Mouse (Mus musculus) MEL (cell line): Measurements from ENCODE around the gene Srsf7. TPM values are rescaled to one million over a fixed set of nuclear protein-coding genes. Genes with fewer than 3 reads are reported as not detected.

Experiments
- DNase-seq: peaks from one replicate; pipeline ENCODE4 v3.0.0; 2011; ENCODE audit warnings: low read depth, low spot score
- H3K27ac ChIP-seq: 2 replicates; pipeline ENCODE4 v1.5.1; 2012; ENCODE audit warnings: low read depth, mild to moderate bottlenecking, control low read depth, low read length, moderate library complexity; ENCODE audit not compliant: control insufficient read depth
- H3K27me3 ChIP-seq, 2 experiments: fragments of 150-350 bp in 1 of 2; sonication (generic) in 1 of 2; 2 replicates each; pipeline ENCODE4 v1.6.1; 2012; ENCODE audit warnings: low read length in 2 of 2, mild to moderate bottlenecking in 2 of 2, improper control_type of control experiment in 1 of 2, moderate library complexity in 1 of 2; ENCODE audit not compliant: insufficient read depth in 2 of 2, control insufficient read depth in 1 of 2
- H3K36me3 ChIP-seq, 2 experiments: 2 replicates each; pipeline ENCODE4 v1.6.1; 2012 to 2014; ENCODE audit warnings: low read length in 2 of 2, improper control_type of control experiment in 1 of 2, inconsistent platforms in 1 of 2, mild to moderate bottlenecking in 1 of 2; ENCODE audit not compliant: insufficient read depth in 2 of 2, control insufficient read depth in 1 of 2
- H3K4me1 ChIP-seq, 2 experiments: fragments of 150-350 bp in 1 of 2; sonication (generic) in 1 of 2; 2 replicates each; pipeline ENCODE4 v1.6.1; 2012; ENCODE audit warnings: low read length in 2 of 2, improper control_type of control experiment in 1 of 2, mild to moderate bottlenecking in 1 of 2; ENCODE audit not compliant: insufficient read depth in 2 of 2, control insufficient read depth in 1 of 2
- H3K4me3 ChIP-seq, 2 experiments: fragments of 150-350 bp in 1 of 2; sonication (generic) in 1 of 2; 2 replicates each; pipeline ENCODE4 v1.5.1; 2012; ENCODE audit warnings: low read depth in 2 of 2, low read length in 2 of 2, mild to moderate bottlenecking in 2 of 2, moderate library complexity in 2 of 2, control low read depth in 1 of 2, improper control_type of control experiment in 1 of 2; ENCODE audit not compliant: control insufficient read depth in 1 of 2, insufficient read depth in 1 of 2
- H3K79me2 ChIP-seq: 2 replicates; pipeline ENCODE4 v1.6.1; 2012; ENCODE audit warnings: mild to moderate bottlenecking, low read length, moderate library complexity; ENCODE audit not compliant: control insufficient read depth, poor library complexity, insufficient read depth
- H3K9ac ChIP-seq: 2 replicates; pipeline ENCODE4 v1.6.1; 2012; ENCODE audit warnings: low read depth, mild to moderate bottlenecking, control low read depth, low read length, moderate library complexity; ENCODE audit not compliant: control insufficient read depth, poor library complexity, severe bottlenecking
- H3K9me3 ChIP-seq: fragments of 150-350 bp; sonication (generic); replicated peaks from 2 replicates; pipeline ENCODE4 v1.6.1; 2012; ENCODE audit warnings: mild to moderate bottlenecking, low read length, improper control_type of control experiment, moderate library complexity; ENCODE audit not compliant: insufficient read depth
- BHLHE40 ChIP-seq: IDR thresholded peaks from 2 replicates; pipeline ENCODE4 v1.6.1; 2012; ENCODE audit warnings: low read depth, mild to moderate bottlenecking, inconsistent platforms, low read length, improper control_type of control experiment, borderline replicate concordance
- CHD2 ChIP-seq: IDR thresholded peaks from 2 replicates; pipeline ENCODE4 v1.6.1; 2011; ENCODE audit warnings: low read length, improper control_type of control experiment
- CTCF ChIP-seq, 3 experiments: IDR thresholded peaks in 2 of 3; conservative IDR thresholded peaks in 1 of 3; 2 replicates each; pipeline ENCODE4 v1.5.1; 2011 to 2012; ENCODE audit warnings: low read length in 3 of 3, low read depth in 2 of 3, mild to moderate bottlenecking in 2 of 3, improper control_type of control experiment in 1 of 3, inconsistent platforms in 1 of 3, mixed read lengths in 1 of 3, moderate library complexity in 1 of 3; ENCODE audit not compliant: control insufficient read depth in 1 of 3, insufficient read depth in 1 of 3, poor library complexity in 1 of 3, severe bottlenecking in 1 of 3
- ELF1 ChIP-seq: IDR thresholded peaks from 2 replicates; pipeline ENCODE4 v1.6.1; 2014; ENCODE audit warnings: low read depth, mild to moderate bottlenecking, inconsistent platforms, low read length, improper control_type of control experiment, moderate library complexity
- GABPA ChIP-seq: IDR thresholded peaks from 2 replicates; pipeline ENCODE4 v1.6.1; 2012; ENCODE audit warnings: low read depth, mild to moderate bottlenecking, inconsistent platforms, low read length, improper control_type of control experiment, moderate library complexity
- GATA1 ChIP-seq: IDR thresholded peaks from 2 replicates; pipeline ENCODE4 v1.6.1; 2011; ENCODE audit warnings: low read depth, low read length, improper control_type of control experiment
- HCFC1 ChIP-seq: IDR thresholded peaks from 2 replicates; pipeline ENCODE4 v1.6.1; 2012; ENCODE audit warnings: low read depth, mild to moderate bottlenecking, inconsistent platforms, low read length, improper control_type of control experiment, moderate library complexity
- JUND ChIP-seq: IDR thresholded peaks from 2 replicates; pipeline ENCODE4 v1.6.1; 2011; ENCODE audit warnings: low read depth, mild to moderate bottlenecking, improper control_type of control experiment, low read length
- MAFK ChIP-seq: IDR thresholded peaks from 2 replicates; pipeline ENCODE4 v1.6.1; 2011; ENCODE audit warnings: low read depth, mild to moderate bottlenecking, low read length, improper control_type of control experiment, borderline replicate concordance
- MAX ChIP-seq: IDR thresholded peaks from 2 replicates; pipeline ENCODE4 v1.6.1; 2011; ENCODE audit warnings: low read length, improper control_type of control experiment
- POLR2A ChIP-seq, 2 experiments: IDR thresholded peaks; 2 replicates each; pipeline ENCODE4 v1.6.1; 2011 to 2012; ENCODE audit warnings: low read length in 2 of 2, mild to moderate bottlenecking in 2 of 2, control low read depth in 1 of 2, improper control_type of control experiment in 1 of 2, low read depth in 1 of 2, moderate library complexity in 1 of 2; ENCODE audit not compliant: control insufficient read depth in 1 of 2, insufficient read depth in 1 of 2, poor library complexity in 1 of 2
- POLR2AphosphoS2 ChIP-seq: IDR thresholded peaks from 2 replicates; pipeline ENCODE4 v1.6.1; 2011; ENCODE audit warnings: low read length, improper control_type of control experiment
- POLR2AphosphoS5 ChIP-seq: IDR thresholded peaks from 2 replicates; pipeline ENCODE4 v1.6.1; 2012; ENCODE audit warnings: low read depth, borderline replicate concordance, mild to moderate bottlenecking, inconsistent platforms, low read length, moderate library complexity, mixed read lengths
- RCOR1 ChIP-seq: IDR thresholded peaks from 2 replicates; pipeline ENCODE4 v1.6.1; 2012; ENCODE audit warnings: low read depth, mild to moderate bottlenecking, inconsistent platforms, low read length, improper control_type of control experiment
- SIN3A ChIP-seq: IDR thresholded peaks from 2 replicates; pipeline ENCODE4 v1.6.1; 2012; ENCODE audit warnings: low read length, improper control_type of control experiment, inconsistent platforms
- TAL1 ChIP-seq: IDR thresholded peaks from 2 replicates; pipeline ENCODE4 v1.6.1; 2012; ENCODE audit warnings: mild to moderate bottlenecking, inconsistent platforms, low read length, moderate library complexity, mixed read lengths
- TBP ChIP-seq: IDR thresholded peaks from 2 replicates; pipeline ENCODE4 v1.8.0; 2011; ENCODE audit warnings: low read depth, low read length, improper control_type of control experiment
- TCF12 ChIP-seq: IDR thresholded peaks from 2 replicates; pipeline ENCODE4 v1.6.1; 2014; ENCODE audit warnings: low read depth, mild to moderate bottlenecking, inconsistent platforms, low read length, improper control_type of control experiment, moderate library complexity
- USF1 ChIP-seq: IDR thresholded peaks from 2 replicates; pipeline ENCODE4 v1.6.1; 2014; ENCODE audit warnings: low read depth, mild to moderate bottlenecking, inconsistent platforms, low read length, improper control_type of control experiment, moderate library complexity
- USF2 ChIP-seq, 2 experiments: IDR thresholded peaks; 2 replicates each; pipeline ENCODE4 v1.6.1; 2011 to 2012; ENCODE audit warnings: improper control_type of control experiment in 2 of 2, low read length in 2 of 2, borderline replicate concordance in 1 of 2, inconsistent platforms in 1 of 2, low read depth in 1 of 2, mild to moderate bottlenecking in 1 of 2; ENCODE audit not compliant: insufficient read depth in 1 of 2
- ZNF384 ChIP-seq: IDR thresholded peaks from 2 replicates; pipeline ENCODE4 v1.6.1; 2012; ENCODE audit warnings: low read depth, mild to moderate bottlenecking, inconsistent platforms, low read length, improper control_type of control experiment
- polyA plus RNA-seq, 2 experiments: library from polyadenylated mRNA; stranded (reverse) in 1 of 2; unstranded in 1 of 2; fragments of >175 nt in 1 of 2; fragments of >200 nt in 1 of 2; gene quantifications; 2 replicates each; pipeline versions ENCODE4 v1.2.1 to v1.2.4; 2012; ENCODE audit warnings: low replicate concordance in 2 of 2, low read depth in 1 of 2; ENCODE audit not compliant: insufficient read length in 2 of 2, insufficient read depth in 1 of 2, missing spikeins in 1 of 2
- total RNA-seq: library from RNA; depleted of rRNA; stranded (reverse); fragments of 300-350 nt; gene quantifications from 2 replicates; pipeline ENCODE4 v1.2.3, GENCODE M21; 2012

Gene Srsf7
- total and polyA plus RNA-seq, 3 experiments = 399 to 425 TPM; not detected in 1

DNA sequence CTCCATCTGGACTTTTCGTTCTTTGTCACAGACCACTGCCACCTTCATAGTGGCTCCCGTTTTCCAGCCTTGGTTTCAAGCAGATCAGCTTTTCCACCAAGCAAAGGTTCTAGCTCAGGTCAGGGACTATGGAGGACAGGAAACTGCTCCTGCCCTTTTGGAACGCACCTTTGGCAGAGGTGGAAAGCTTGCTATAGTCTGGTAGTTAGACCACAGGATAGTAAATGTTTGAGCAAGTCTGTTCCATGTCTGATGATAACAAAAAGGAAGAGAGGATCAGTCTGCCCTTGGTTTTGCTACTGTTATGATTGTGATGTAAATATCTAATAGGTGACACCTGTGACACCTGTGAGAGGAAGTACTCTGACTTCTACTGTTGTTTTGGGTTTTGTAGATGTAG, 31.1 kb downstream of the Srsf7 start (continued):
- TF ChIP-seq GABPA (no peak), TAL1 (no peak), HCFC1 (no peak), SIN3A (no peak)

DNA sequence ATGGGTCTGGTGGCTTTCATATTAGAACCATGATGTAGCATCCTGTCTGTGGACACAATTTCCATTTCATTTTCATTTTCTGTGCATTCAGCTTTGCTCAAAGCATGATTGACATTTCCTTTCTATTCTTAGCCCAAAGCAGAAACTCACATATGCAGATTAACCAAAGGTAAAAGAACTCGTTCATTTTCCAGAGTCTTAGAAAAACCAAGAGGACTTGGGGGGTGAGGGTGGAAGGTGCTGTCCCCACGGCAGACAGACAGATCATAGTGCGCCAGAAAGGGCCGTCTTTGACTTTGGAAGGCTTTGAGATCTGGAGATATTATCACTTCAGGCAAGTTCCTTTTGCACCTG, 31.7 kb downstream of the Srsf7 start:
- Histone ChIP-seq H3K4me1 (no peaks in the 10 kb centered on the region), H3K4me3 (no peak overlapping the region), H3K27ac (no peak overlapping the region), H3K9ac (no peak overlapping the region), H3K36me3 (no peaks in the 10 kb centered on the region), H3K9me3 (no peaks in the 10 kb centered on the region), H3K79me2 (no peaks in the 10 kb centered on the region), H3K27me3 (no peaks in the 10 kb centered on the region; a peak in 1 of 4 replicates)
- TF ChIP-seq USF2 (IDR thresholded peaks at IDR 0.05; ENCODE audit: borderline replicate concordance in 1 of 2, insufficient read depth in 1 of 2, low read depth in 1 of 2, low read length in 2 of 2) (no peak), SIN3A (no peak), GATA1 (no peak), ZNF384 (no peak), TBP (no peak), TAL1 (no peak), ELF1 (no peak), POLR2AphosphoS5 (no peak), RCOR1 (no peak), POLR2A (IDR thresholded peaks at IDR 0.05; ENCODE audit: control insufficient read depth in 1 of 2, insufficient read depth in 1 of 2, low read depth in 1 of 2, low read length in 2 of 2, poor library complexity in 1 of 2) (no peak), MAFK (no peak), USF1 (no peak), GABPA (no peak), MAX (no peak), CHD2 (no peak), CTCF (IDR thresholded peaks at IDR 0.05 in 2 of 3, conservative IDR thresholded peaks at IDR 0.05 in 1 of 3; ENCODE audit: control insufficient read depth in 1 of 3, insufficient read depth in 1 of 3, low read depth in 2 of 3, low read length in 3 of 3, poor library complexity in 1 of 3, severe bottlenecking in 1 of 3) (no peak), TCF12 (no peak), BHLHE40 (no peak), POLR2AphosphoS2 (no peak), JUND (no peak)
- DNase-seq = no peak
